Mouse (Mus musculus) CD4-positive, CD25-positive, alpha-beta regulatory T cell, adult 4 months (primary cell): ENCODE measurements around the gene Gm11020. TPM values are rescaled to one million over a fixed set of nuclear protein-coding genes. Genes with fewer than 3 reads are reported as not detected.
"Not testable (repeated sequence)": the region's sequence is repeated elsewhere in the genome, so short reads cannot be mapped to it uniquely, and the experiment has no call there.

Source experiments
- ATAC-seq: one replicate; pipeline ENCODE4 v1.8.0; 2017
- polyA plus RNA-seq, 2 experiments: library from polyadenylated mRNA; unstranded; fragments of 100-300 nt; shearing (Covaris generic); gene quantifications; one replicate each; pipeline ENCODE4 v1.2.1; 2017

Gm11020 gene
- polyA plus RNA-seq = not detected

GRCm38 (mm10) chr8:104321267-104321666 is at the start of gene Gm11020:
Gene Gm11020 (plus strand): TSS chr8:104321567.
- ATAC-seq = not testable (repeated sequence)

DNA sequence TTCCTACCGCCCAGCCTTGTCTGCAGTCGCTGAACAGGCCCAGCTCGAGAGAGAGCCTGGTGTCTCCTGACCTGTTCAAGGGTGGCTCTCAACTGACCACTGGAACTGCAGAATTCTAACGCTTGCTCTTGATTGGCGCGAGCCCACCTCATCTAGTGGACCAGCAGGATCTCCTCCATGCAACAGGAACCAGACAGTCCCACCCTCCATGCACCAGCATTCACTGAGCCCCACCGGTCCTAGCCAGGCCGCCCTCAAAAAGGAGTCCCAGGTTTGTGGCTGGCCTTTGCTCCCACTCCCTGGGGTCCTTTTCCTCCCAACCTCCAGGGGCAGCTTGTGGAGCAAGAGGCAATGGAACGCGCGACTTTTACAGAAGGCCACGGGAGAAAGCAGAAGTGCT is 28.3 kb upstream of the Gm11020 start, which contains the start of gene Cmtm2a:
Gene Cmtm2a (minus strand): TSS at position 101 of the 400 bp plus-strand sequence.
- ATAC-seq = not testable (repeated sequence)

- no peak for ATAC-seq
Measured at GRCm38 (mm10) chr8:104294396-104294795, 27.0 kb upstream of the Gm11020 start.

DNA sequence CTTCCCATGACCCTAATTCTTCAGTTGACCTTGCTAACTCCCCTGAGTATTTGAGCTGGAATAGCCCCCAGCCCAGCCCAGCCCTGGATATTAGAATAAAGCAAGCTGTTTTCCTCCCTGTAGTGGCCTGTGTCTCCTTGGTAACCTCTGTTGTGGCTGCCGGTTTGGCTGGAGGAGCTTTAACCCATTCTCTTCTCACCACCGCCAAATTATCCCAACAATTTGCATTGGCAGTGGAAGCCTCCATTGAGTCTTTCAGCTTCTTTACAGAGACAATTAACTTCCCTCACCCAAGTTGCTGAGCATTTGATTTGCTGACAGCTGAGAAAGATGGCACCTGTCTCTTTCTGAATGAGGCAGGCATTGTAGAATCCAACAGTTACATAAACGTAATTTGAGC is 19.8 kb upstream of the Gm11020 start:
- ATAC-seq = not testable (repeated sequence)

GRCm38 (mm10) chr8:104302536-104302935 is 18.8 kb upstream of the Gm11020 start:
- ATAC-seq = not testable (repeated sequence)

DNA sequence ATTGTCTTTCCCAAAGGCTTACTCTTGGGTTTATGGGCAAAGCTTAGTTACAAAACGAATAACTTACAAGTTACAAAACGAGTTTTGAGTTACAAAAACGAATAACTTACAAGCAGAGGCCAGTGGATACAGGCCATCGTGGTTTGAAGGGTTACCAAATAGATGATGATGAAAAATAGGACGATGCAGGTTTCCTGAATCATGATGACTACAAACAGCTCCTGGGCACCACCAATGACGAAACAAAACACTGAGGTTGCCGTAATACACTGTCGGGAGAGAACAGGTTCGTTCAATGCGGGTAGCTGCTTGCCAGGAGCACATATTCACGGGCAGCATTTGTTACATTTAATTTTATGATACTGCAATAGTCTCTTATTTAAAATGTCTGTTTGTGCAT is 16.4 kb upstream of the Gm11020 start:
- ATAC-seq = no peak

DNA sequence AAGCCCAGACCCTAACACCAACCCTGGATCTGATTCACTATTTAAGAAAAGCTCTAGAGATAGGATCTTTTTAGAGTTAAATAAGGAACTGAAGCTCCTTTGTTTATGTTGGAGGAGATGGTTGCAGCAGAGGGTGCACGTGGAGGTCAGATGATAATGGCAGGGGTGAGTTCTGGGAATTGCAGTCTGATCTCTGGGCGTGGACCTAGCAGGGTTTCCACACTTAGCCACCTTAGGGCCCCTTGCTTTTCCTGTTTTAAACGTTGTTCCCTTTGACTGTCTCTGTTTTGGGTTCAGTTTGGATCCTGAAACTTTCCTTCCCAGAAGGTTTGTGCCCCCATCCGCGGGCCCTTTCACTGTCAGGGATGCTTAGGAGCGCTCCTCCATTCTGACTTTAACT is 13.0 kb upstream of the Gm11020 start:
- ATAC-seq = not testable (repeated sequence)

GRCm38 (mm10) chr8:104309441-104310155 is 11.8 kb upstream of the Gm11020 start, which contains the start of the genes Gm45711 and Cmtm1:
Gene Gm45711 (minus strand): TSS chr8:104310081.
Gene Cmtm1 (minus strand): TSS chr8:104310145.
- not testable (repeated sequence) for ATAC-seq

GRCm38 (mm10) chr8:104312023-104312422 is 9.3 kb upstream of the Gm11020 start:
- ATAC-seq = not testable (repeated sequence)

- ATAC-seq = no peak
Measured at GRCm38 (mm10) chr8:104313311-104313710, 8.1 kb upstream of the Gm11020 start.

GRCm38 (mm10) chr8:104321930-104322329 is 563 bp downstream of the Gm11020 start, which contains the start of gene Cmtm2b:
Gene Cmtm2b (plus strand): TSS chr8:104322230.
- not testable (repeated sequence) for ATAC-seq

GRCm38 (mm10) chr8:104332665-104333631 is 11.6 kb downstream of the Gm11020 start:
- ATAC-seq = no peak

- no peak for ATAC-seq
Measured at GRCm38 (mm10) chr8:104333786-104334185, 12.4 kb downstream of the Gm11020 start.

DNA sequence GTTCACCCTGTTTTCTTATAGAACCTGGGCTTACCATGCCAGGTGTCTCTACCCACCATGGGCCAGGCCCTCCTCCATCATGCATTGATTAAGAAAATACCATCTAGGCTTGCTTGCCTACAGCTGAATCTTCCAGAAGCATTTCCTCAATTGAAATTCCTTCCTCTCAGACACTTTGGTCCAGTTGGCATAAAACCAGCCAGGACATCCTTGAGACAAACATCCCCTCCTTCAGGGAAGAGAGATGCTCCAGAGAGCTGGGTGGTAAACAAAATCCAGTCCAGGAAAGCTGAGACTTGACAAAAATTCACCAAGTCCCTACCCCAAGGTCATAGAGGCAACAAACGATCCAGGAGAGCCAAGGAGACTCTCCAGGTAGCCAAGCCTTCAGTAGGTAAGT is 12.8 kb downstream of the Gm11020 start:
- ATAC-seq = no peak

GRCm38 (mm10) chr8:104336806-104337205 is 15.4 kb downstream of the Gm11020 start:
- no peak for ATAC-seq

DNA sequence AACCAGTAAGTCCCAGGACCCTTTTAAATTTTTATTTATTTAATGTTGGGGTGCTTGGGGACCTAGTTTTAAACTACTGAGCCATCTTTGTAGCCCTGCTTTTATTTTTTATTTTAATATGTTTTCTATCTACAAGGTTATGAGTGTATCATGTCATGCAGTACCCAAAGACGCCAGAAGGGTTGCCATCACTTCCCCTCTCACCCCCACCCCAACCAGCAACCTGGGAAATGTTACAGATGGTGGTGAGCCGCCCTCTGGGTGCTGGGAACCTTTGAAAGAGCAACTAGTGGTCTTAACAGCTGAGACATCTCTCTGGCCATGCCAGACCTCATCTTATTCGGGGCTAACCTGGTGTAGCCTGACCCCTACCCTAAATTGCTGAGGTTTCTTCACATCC is 16.5 kb downstream of the Gm11020 start:
- peak; percentile 25 for ATAC-seq

DNA sequence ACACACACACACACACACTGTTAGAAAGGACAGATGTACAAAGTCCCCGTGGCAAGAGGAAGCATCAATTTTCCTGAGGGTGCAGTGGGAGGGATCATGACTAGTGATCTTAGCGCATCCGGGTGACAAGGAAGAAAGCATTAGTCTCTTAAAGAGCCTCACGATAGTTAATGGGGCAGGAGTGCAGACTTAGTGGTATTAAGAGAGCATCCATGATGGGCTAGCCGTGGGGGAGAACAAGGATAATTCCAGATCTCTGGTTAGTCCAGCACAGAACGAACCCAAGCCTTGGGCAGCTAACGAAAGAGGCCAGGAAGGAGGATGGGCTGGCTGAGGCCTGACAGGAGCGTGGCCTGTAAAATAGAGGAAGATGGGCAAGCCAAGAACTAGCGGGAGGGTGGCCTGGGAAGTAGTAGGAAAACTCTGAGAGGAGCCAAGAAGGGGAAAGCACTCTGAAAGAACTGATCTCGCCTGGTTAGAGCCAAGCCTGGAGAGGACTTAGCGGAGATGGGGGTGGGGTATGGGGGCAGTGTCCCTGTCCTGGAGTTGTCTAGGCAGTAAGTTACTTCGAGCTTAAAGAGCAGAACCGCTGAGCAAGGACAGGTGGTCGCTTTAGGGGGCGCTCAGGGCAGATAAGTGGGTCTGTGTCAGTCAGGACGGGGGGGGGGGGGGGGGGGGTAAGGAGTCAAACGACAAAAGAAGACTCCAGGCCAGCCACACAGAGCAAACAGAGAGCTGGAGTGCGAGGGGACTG is 18.0 kb downstream of the Gm11020 start, which contains the start of gene Cmtm3:
Gene Cmtm3 (plus strand): TSS at position 182 of the 754 bp plus-strand sequence.
- ATAC-seq = no peak

GRCm38 (mm10) chr8:104339983-104340232 is 18.5 kb downstream of the Gm11020 start:
- ATAC-seq = no peak

DNA sequence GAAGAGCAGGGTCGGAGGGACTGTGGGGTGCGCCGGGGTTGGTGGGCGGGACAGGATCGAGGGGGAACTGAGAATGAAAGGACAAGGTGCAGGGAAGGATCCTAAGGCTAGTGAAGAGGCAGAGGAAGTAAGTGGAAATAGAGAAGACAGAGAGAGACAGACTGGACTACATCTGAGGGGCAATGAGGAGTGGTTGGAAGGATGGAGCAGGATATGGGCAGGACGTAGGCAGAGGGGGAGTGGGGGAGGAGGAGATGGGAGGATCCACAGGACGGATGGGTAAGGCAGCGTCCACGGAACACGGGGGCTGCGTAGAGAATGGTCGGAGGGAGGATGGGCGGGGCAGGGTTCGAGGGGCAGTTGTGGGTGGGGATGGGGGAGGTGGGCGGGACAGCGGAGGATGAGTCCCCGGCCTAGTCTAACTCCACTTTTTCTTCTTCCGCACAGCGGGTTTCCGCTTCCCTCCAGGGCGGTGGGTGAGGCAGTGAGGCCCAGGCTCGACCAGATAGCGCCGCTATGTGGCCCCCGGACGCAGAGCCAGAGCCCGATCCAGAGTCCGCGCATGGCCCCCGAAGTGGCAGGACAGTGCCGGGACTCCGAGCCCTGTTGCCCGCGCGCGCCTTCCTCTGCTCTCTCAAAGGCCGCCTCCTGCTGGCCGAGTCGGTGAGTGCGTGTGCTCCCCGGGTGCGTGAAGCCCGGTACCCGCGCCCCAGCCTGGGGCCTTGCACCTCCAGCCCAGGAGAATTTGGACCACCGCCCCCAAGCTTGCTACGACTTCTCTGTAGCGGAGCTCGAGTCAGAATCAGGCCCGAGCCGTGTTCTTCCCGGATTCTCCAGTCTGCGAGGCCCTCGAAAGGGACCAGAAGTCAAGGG is 19.1 kb downstream of the Gm11020 start:
- peak; percentile 83 for ATAC-seq

GRCm38 (mm10) chr8:104341106-104341561 is 19.8 kb downstream of the Gm11020 start:
- ATAC-seq = peak; percentile 13

GRCm38 (mm10) chr8:104341678-104342077 is 20.3 kb downstream of the Gm11020 start:
- no peak for ATAC-seq
